Mouse (Mus musculus) lung, postnatal 0 days (tissue): ENCODE measurements around the gene Ric8b. TPM values are rescaled to one million over a fixed set of nuclear protein-coding genes. Genes with fewer than 3 reads are reported as not detected.

Source experiments
- ATAC-seq: fragments of 200-750 bp; cut with Nextera tagmentation; 2 replicates; pipeline ENCODE4 v1.8.0; 2017; ENCODE audit warnings: moderate library complexity
- DNase-seq: peaks from one replicate; pipeline ENCODE4 v3.0.0-alpha.2; 2016; ENCODE audit warnings: low spot score
- H3K27ac ChIP-seq: fragments of 300-500 bp; sonication (generic); 2 replicates; pipeline ENCODE4 v1.5.1; 2014; ENCODE audit warnings: antibody characterized with exemption, mild to moderate bottlenecking, low read length, mixed read lengths
- H3K27me3 ChIP-seq: fragments of 300-500 bp; sonication (generic); replicated peaks from 2 replicates; pipeline ENCODE4 v1.6.1; 2014; ENCODE audit warnings: low read length, mixed read lengths; ENCODE audit not compliant: insufficient read depth
- H3K36me3 ChIP-seq: fragments of 300-500 bp; sonication (generic); 2 replicates; pipeline ENCODE4 v1.6.1; 2014; ENCODE audit warnings: low read length, mixed read lengths; ENCODE audit not compliant: insufficient read depth
- H3K4me1 ChIP-seq: fragments of 300-500 bp; sonication (generic); 2 replicates; pipeline ENCODE4 v1.6.1; 2014; ENCODE audit warnings: antibody characterized with exemption, low read depth, low read length, mixed read lengths; ENCODE audit not compliant: insufficient read depth
- H3K4me2 ChIP-seq: fragments of 300-500 bp; sonication (generic); replicated peaks from 2 replicates; pipeline ENCODE4 v1.6.1; 2014; ENCODE audit warnings: low read depth, mild to moderate bottlenecking, low read length, moderate library complexity, mixed read lengths
- H3K4me3 ChIP-seq: fragments of 300-500 bp; sonication (generic); 2 replicates; pipeline ENCODE4 v1.5.1; 2014; ENCODE audit warnings: low read depth, low read length
- H3K9ac ChIP-seq: fragments of 300-500 bp; sonication (generic); replicated peaks from 2 replicates; pipeline ENCODE4 v1.6.1; 2014; ENCODE audit warnings: low read depth, mild to moderate bottlenecking
- H3K9me3 ChIP-seq: fragments of 300-500 bp; sonication (generic); 2 replicates; pipeline ENCODE4 v1.6.1; 2016; ENCODE audit warnings: low read length, mixed read lengths
- CTCF ChIP-seq: IDR thresholded peaks from 2 replicates; pipeline ENCODE4 v1.5.1; 2016; ENCODE audit warnings: antibody characterized with exemption, mild to moderate bottlenecking
- EP300 ChIP-seq: IDR thresholded peaks from 2 replicates; pipeline ENCODE4 v1.6.1; 2016; ENCODE audit warnings: antibody characterized with exemption, mild to moderate bottlenecking, control low read depth
- WGBS: fragments of 180-500 bp; shearing (Covaris S2); extraction: QIAGEN DNeasy Blood & Tissue Kit; methylation state at CpG from one replicate; pipeline ENCODE4 v1.1.7; 2014; 5-methylcytosine and 5-hydroxymethylcytosine counted together
- polyA plus RNA-seq: library from polyadenylated mRNA; unstranded; fragments of >200 nt; fragmentation: Nextera tagmentation; extraction: Ambion mirVana; gene quantifications from 2 replicates; pipeline ENCODE4 v1.2.1, GENCODE M21; 2015

The Ric8b gene
- polyA plus RNA-seq, 1 experiment from 2014 or later, result 9.6 TPM

DNA sequence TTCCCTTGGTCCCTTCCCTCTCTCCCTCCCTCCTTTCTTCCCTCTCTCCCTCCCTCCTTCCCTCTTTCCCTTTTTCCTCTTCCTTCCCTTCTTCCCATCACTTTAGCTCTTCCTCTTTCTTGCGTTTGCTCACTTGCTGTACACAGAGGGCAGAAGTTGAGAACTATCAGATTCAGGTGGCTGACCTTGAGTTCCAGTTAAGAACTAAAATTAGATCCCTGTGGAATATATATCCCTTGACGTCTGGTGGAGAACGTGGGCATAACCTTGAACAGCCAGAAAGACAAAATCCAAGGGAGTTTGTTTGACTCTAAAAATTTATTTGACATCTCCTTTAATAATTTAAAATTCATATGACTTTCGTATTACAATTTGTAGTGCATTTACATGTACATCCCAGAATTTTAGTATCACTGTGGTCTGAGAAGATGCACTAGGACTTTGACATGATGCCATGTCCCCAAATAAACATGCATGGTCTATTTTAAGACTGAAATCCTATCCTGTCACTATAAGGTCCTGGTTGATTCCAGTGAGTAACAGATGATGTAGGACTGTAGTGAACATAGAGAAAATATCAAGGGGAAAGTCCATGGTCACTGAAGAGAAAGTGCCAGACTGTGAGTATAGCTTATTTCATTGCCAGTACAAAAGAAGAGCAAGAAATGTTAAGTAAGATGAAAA lies 19.6 kb downstream of the Ric8b start:
- Histone ChIP-seq H3K4me1 (no peaks in the 10 kb centered on the region), H3K27me3 (no peaks in the 10 kb centered on the region), H3K4me3 (no peak overlapping the region), H3K27ac (no peak overlapping the region), H3K9me3 (no peaks in the 10 kb centered on the region), H3K36me3 (no peaks in the 10 kb centered on the region), H3K4me2 (no peak overlapping the region), H3K9ac (no peak overlapping the region)
- no peak for ATAC-seq
- no peak for DNase-seq
- 69% methylated on average over 4 of the region's 4 CpGs for WGBS
- TF ChIP-seq CTCF (no peak), EP300 (no peak)

DNA sequence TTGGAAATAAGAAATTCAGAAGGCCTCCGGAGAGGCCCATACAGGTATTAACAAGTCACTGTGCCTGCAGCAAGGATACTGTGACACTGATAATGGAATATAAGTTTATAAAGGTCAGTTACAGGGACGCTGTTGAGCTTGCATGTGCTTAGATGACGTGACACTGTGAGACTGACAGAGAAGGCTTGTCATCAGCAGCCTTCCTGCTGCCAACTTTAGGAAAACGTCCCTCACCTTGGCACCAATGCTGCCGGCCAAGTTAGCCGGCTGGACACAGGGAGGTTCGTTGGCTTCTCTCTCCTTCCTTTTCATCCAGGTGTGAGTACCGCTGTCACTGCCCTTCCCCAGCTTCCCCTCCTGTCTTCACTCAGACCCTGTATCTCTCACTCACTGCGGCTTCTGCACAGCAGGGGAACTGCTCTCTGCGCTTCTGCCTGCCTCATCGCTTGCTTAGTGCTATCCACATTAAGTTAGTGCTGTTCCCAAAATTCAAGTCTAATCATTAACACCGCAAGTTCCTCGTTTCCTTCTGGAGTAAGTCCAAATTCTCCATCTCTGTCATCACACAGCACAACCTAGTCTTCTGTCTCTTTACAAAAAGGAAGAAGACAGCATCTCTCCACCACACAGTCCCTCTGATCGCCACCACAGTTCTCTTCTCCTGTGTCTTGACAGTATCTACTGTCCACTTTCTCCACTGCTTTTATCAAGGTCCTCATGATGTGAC lies 20.8 kb downstream of the Ric8b start:
- H3K36me3 ChIP-seq, result no peaks in the 10 kb centered on the region
- no peak overlapping the region for H3K4me2 ChIP-seq
- no peaks in the 10 kb centered on the region for H3K27me3 ChIP-seq
- TF ChIP-seq CTCF, result no peak
- TF ChIP-seq EP300, result no peak
- 76% methylated on average over 14 of the region's 14 CpGs for WGBS
- no peak overlapping the region for H3K4me3 ChIP-seq
- no peak for ATAC-seq
- no peak for DNase-seq
- H3K4me1 ChIP-seq, result no peaks in the 10 kb centered on the region
- H3K9ac ChIP-seq, result no peak overlapping the region
- no peak overlapping the region for H3K27ac ChIP-seq
- H3K9me3 ChIP-seq, result no peaks in the 10 kb centered on the region

DNA sequence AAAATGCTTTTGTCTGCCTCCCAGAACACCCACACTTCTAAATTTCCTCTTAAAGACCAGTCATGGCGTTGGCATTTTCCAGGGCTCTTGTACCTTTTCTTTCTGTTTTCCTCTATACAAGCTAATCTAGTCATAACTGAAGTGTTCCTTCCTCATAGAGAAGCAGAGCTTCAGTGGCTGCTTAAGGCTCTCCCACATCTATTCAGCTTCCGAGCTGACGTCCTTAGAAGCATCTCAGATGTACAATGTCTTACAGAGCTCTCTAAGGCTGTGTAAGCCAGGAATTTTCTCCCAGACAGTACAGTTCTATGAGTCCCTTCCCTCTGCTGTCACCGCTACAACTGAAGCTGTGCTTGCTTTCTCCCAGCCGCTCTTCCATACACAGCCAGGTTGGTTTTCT lies 21.5 kb downstream of the Ric8b start:
- DNase-seq (no peak), ATAC-seq (no peak)
- Histone ChIP-seq H3K4me2 (no peak overlapping the region), H3K4me3 (no peak overlapping the region), H3K4me1 (no peaks in the 10 kb centered on the region), H3K36me3 (no peaks in the 10 kb centered on the region), H3K9ac (no peak overlapping the region), H3K27ac (no peak overlapping the region), H3K9me3 (no peaks in the 10 kb centered on the region), H3K27me3 (no peaks in the 10 kb centered on the region)
- WGBS, result 82% methylated on average over 5 of the region's 5 CpGs
- TF ChIP-seq CTCF (no peak), EP300 (no peak)

DNA sequence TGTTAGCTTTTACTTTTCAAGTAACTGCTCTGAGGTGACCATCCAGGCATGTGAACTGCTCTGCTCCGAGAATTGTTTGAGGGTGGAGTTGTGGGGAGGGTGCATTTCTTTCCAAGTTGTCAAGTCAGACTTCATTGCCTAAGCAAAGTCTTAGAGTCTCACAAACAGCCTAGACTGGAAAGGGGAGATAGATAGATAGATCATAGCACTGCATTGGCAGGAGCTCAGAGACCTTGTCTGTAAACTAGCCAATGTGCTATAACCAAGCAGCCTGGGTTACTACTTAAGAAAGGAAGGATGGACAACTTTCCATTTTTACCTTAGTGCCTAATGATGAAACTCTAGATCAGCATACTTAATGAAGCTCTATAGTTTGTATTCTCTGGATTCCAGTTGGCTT lies 22.9 kb downstream of the Ric8b start:
- TF ChIP-seq EP300 (no peak), CTCF (no peak)
- H3K4me2 ChIP-seq, result no peak overlapping the region
- no peak overlapping the region for H3K4me3 ChIP-seq
- no peaks in the 10 kb centered on the region for H3K27me3 ChIP-seq
- 57% methylated on average over 1 of the region's 1 CpGs for whole genome bisulfite sequencing
- H3K9ac ChIP-seq, result no peak overlapping the region
- no peaks in the 10 kb centered on the region for H3K36me3 ChIP-seq
- H3K27ac ChIP-seq, result no peak overlapping the region
- no peaks in the 10 kb centered on the region for H3K4me1 ChIP-seq
- H3K9me3 ChIP-seq, result no peaks in the 10 kb centered on the region
- no peak for DNase-seq
- ATAC-seq, result no peak

DNA sequence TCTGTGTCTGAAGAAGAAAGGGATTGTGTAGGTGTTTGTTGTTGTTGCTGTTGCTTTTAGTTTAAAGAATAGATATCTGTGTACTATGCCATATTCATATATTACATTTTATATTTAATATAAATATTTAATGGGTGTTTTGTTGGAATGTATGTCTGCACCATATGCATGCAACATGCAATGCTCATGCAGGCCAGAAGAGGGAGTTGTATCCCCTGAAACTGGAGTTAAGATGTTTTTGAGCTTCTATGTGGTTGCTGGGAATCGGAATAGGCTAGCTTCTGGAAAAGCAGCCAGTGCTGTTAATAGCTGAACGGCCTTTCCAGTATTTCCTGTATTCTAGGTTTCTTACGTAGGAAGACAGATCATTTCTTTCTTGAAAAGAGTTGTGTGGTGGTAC lies 28.3 kb downstream of the Ric8b start:
- H3K27me3 ChIP-seq, result no peaks in the 10 kb centered on the region

DNA sequence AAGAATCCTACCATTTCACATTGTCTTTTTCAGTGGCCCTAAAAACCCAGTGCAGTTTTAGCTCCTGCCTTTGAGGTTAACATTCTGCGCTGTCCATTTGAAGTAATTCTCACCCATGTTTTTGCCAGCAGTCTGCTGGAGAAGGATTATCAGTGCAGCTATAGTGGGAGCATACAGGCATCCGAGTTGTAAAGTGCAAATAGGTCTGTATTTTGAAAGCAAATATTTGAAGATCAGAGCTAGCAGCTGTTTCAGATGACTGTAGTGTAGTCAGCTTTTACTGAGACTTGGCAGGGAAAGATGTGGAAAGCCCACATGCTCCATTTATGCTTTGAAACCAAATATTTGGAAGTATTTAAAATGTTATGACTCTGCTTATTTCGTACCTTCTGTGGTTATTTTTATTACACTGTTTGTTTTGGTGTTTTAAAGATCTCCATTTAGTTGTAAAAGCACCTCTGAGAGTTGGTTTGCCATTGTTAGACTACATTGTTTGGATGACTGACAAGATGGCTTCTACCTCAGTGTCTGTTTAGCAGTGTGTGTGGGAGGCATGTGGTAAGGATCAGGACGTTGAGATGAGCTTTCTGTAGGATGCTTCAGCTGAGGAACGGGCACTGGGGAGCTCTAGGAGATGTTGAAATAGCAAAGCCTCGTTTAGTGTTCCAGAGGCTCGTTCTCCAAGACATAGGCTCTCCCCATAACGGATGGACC lies 31.7 kb downstream of the Ric8b start:
- Histone ChIP-seq H3K9ac (no peak overlapping the region), H3K9me3 (no peaks in the 10 kb centered on the region), H3K27me3 (no peaks in the 10 kb centered on the region), H3K4me1 (peaks cover 9% of the 10 kb centered on the region; the same call in 1 of the 2 replicates), H3K4me3 (no peak overlapping the region), H3K4me2 (no peak overlapping the region), H3K27ac (no peak overlapping the region), H3K36me3 (peaks cover 10% of the 10 kb centered on the region; the same call in 1 of the 2 replicates)
- WGBS, result 24% methylated on average over 8 of the region's 8 CpGs
- peak; percentile 21 for DNase-seq
- ATAC-seq, result no peak
- TF ChIP-seq EP300, result no peak
- no peak for TF ChIP-seq CTCF

More for the DNA sequence above, 28.3 kb downstream of the Ric8b start:
- Histone ChIP-seq H3K9me3 (no peaks in the 10 kb centered on the region), H3K4me2 (no peak overlapping the region), H3K4me3 (no peak overlapping the region), H3K4me1 (peaks cover 9% of the 10 kb centered on the region; the same call in 1 of the 2 replicates), H3K9ac (no peak overlapping the region), H3K36me3 (peaks cover 10% of the 10 kb centered on the region; the same call in 1 of the 2 replicates), H3K27ac (no peak overlapping the region)
- 96% methylated on average over 3 of the region's 3 CpGs for WGBS
- DNase-seq (no peak), ATAC-seq (no peak)
- peak; percentile 52 for TF ChIP-seq CTCF
- TF ChIP-seq EP300, result no peak
